Mouse (Mus musculus): ENCODE results near the gene Hdac4. TPM values are rescaled to one million over a fixed set of nuclear protein-coding genes. Genes with fewer than 3 reads are reported as not detected.

Gene Hdac4
- total RNA-seq, 2 experiments from 2014 or later: 108 to 111 TPM

- DNase-seq (ENCODE audit: low spot score in 2 of 2): no peak
These were observed 271.9 kb downstream of the Hdac4 start for GRCm38 (mm10) chr1:91923567-91923966.

- no peak for DNase-seq (ENCODE audit: low spot score in 2 of 2)
These were observed 273.0 kb downstream of the Hdac4 start for GRCm38 (mm10) chr1:91922235-91923152.

GRCm38 (mm10) chr1:91921702-91922101, 273.8 kb downstream of the Hdac4 start:
- no peak for DNase-seq (ENCODE audit: low spot score in 2 of 2)

GRCm38 (mm10) chr1:91921279-91921678, 274.2 kb downstream of the Hdac4 start:
- DNase-seq (ENCODE audit: low spot score in 2 of 2): no peak

DNA sequence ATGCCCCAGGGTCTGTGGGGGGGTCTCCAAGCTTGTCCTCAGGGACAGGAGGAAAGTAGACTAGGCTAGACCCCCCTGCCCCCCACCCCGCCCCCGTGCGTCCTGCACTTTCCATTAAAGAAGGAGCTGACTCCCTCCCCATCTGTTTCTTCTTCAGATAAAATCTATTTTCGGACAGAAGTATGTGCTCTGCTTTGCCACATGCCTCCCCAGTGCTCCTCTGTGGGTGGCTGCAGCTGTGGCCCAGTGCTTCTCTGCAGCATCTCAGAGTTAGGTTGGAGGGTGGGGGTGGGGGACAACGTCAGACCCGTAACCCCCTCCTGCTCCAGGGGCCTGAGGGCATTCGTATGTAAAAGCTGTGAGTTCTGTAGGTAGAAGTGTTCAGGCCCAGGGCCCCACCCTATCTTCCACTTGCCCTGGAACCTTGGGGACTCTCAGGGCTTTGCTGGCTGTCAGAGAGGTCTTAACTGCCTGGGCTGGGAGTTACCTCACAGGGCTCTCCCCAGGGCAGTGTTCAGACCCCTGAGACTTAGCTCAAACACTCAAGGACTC, 275.4 kb downstream of the Hdac4 start:
- peak in 1 of 2 experiments; percentile 66 for DNase-seq (ENCODE audit: low spot score in 2 of 2)

DNA sequence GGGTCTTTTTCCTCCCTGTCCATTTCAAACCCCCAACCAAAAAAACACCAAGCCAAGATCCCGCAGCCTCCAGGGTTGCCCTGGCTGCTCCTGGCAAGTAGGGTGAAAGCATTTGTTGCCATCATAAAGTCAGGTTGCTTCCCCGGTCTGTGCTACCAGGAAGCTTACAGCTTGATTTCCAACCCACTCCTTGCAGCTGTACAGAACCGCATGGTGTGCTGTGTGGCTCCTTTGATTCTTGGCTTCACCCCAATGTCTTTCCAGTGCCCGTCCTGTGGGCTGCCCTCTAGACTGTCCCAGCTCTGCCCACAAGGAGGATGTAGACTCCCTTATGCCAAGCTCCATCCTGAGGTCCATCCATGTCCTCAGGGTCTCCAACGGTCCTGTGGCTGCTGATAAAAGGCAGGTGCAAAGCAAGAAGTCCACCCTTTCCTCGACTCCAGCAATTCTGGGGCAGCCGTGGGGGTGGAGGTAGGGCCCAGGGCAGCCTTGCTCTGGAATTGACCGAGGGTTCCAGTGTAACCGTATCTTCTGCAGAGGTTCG, 277.2 kb downstream of the Hdac4 start:
- DNase-seq (ENCODE audit: low spot score in 2 of 2): no peak

DNA sequence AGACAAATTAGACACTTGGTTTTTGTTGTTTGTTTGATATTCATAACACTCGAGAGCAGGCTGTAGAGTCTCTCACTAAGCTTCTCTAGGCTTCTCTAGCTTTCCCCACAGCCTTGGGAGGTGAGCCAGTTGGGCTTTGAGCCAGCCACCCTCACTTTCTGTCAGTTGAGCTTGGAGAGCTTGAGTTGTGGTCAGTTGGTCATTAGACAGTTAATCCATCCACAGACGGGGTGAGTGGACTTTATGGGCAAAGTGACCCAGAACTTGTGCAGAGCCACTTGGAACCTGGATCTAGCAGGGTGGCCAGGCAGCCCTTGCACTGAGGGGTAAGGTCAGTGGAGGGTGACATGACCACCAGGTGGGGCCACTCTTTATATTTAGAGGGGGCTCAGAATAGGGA, 277.9 kb downstream of the Hdac4 start:
- no peak for DNase-seq (ENCODE audit: low spot score in 2 of 2)

DNA sequence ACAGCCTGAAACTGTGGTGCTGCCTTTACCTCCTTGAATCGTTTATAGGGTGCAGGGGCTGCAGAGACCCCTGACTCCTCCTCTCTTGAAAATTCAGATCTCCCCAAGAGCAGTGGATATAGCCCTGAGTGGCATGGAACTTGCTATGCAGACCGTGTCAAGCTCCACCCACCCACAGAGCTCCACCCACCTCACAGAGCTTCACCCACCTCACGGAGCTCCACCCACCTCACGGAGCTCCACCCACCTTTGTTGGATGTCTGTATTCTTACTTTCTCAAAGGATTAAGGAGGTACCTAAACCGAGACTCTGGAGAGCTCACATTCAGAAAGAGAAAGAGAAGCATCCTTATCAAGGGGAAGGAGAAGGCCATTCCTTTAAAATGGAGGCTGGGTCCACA, 279.5 kb downstream of the Hdac4 start:
- DNase-seq (ENCODE audit: low spot score in 2 of 2): no peak

- no peak for DNase-seq (ENCODE audit: low spot score in 2 of 2)
These were observed 280.9 kb downstream of the Hdac4 start for GRCm38 (mm10) chr1:91914648-91915047.

DNA sequence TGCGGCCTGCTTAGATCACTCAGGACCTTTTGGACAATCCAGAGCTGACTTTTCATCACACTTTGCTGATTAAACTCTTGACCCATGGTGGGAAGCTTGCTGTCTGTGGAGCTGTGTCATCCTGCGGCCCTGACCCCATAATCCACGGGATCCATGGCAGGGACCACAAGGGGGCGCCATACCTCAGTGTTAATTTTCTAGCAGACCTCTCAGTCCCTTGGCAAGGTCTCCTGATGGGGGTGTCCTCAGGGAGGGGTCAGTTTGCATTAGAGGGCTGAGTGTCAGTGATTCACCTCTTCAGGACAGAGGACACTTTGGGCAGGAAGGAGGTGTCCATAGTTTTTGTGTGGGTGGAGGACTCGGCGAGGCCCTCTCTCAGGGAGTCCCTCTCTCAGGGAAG, 281.6 kb downstream of the Hdac4 start:
- DNase-seq (ENCODE audit: low spot score in 2 of 2): peak; percentile 47 to 61

- DNase-seq (ENCODE audit: low spot score in 2 of 2): no peak
These were observed 283.0 kb downstream of the Hdac4 start for GRCm38 (mm10) chr1:91912227-91913119.

GRCm38 (mm10) chr1:91905268-91905667, 290.2 kb downstream of the Hdac4 start:
- no peak for DNase-seq (ENCODE audit: low spot score in 2 of 2)

DNA sequence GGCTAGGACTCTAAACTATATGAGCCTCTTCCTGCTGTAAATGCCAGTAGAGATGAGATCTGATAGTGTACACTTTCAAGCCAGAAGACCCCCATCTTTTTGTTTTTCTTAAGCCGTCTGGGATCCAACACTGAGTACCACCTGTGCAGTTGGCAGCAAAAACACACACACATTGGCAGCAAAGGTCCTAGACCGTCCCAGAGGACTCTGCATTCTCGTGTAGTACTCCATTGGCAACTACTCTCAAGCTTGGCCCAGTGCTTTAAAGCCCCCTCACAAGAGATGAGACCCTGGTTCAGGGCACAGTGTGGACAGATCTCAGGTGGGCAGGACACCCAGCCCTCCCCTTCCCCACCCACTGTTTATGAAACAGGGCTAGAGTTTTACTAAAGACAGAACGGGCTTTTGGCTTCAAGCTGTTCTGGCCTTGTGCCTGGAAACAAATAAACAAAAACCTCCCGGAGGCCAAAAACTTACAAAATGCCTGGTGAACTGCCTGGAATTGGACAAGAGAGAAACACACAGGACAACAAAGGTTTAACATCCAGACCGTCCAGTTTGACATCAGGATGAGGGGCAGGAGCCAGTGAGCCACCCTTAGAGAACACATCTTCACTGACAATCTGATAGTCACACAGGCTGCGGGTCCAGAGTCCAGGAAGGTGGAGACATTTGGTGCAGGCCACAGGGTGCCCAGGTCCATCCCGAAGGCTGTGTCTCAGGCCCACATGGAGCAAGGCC, 292.1 kb downstream of the Hdac4 start:
- DNase-seq (ENCODE audit: low spot score in 2 of 2): no peak

DNA sequence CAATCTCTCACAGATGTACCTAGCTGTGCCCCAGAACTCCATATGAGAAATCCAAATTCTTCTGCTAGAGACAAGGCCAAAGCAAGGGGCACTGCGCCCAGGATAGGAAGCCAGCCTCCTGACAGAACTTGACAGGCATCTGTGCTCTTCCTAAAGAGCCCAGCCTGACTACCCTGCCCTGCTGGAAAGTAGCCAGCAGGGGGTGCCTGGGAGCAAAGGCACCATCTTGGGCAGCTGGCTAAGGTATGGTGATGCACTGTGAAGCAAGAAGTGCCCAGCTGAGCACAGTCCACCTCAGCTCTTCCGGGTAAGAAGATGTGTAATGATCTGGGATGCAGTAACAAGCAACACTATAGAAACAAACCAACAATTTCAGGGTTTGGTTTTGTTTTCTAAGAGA, 298.4 kb downstream of the Hdac4 start:
- DNase-seq (ENCODE audit: low spot score in 2 of 2): no peak

- DNase-seq (ENCODE audit: low spot score in 2 of 2): no peak
These were observed 301.2 kb downstream of the Hdac4 start for GRCm38 (mm10) chr1:91894286-91894685.

DNA sequence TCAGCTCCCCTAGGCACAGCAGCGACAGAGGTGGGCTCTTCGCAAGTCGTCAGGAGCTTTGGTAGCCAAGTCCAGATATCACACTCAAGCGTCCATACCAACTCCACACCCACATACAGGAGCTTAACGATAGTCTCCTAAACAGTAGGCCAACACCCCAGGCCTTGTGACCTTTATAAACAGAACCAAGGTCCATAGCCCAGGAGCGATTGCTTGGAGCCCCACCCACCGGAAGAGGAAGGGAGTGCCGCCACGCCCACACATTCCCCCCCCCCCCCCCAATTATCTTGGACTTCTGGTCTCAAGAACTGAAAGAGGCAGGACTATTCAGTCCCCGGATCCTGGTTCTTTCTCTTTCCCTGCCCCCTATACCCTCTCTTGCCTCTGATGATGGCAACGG, 301.9 kb downstream of the Hdac4 start:
- DNase-seq (ENCODE audit: low spot score in 2 of 2): no peak

- no peak for DNase-seq (ENCODE audit: low spot score in 2 of 2)
These were observed 312.4 kb downstream of the Hdac4 start for GRCm38 (mm10) chr1:91883115-91883514.

GRCm38 (mm10) chr1:91880899-91881298, 314.6 kb downstream of the Hdac4 start:
- peak; percentile 60 to 80 for DNase-seq (ENCODE audit: low spot score in 2 of 2)

- peak; percentile 70 to 80 for DNase-seq (ENCODE audit: low spot score in 2 of 2)
These were observed 315.3 kb downstream of the Hdac4 start for GRCm38 (mm10) chr1:91880156-91880555.
